Mouse (Mus musculus) myocyte (in vitro differentiated cells): Measurements from ENCODE around the gene Endou. TPM values are rescaled to one million over a fixed set of nuclear protein-coding genes. Genes with fewer than 3 reads are reported as not detected.

Source experiments
- H3K27me3 ChIP-seq: one replicate; pipeline ENCODE4 v1.6.1; 2011; ENCODE audit not compliant: control insufficient read depth, insufficient read depth, insufficient read length
- H3K36me3 ChIP-seq: one replicate; pipeline ENCODE4 v1.6.1; 2011; ENCODE audit not compliant: control insufficient read depth, insufficient read depth
- H3K4me2 ChIP-seq: one replicate; pipeline ENCODE4 v1.6.1; 2011; ENCODE audit warnings: low read depth, control low read depth
- H3K4me3 ChIP-seq: one replicate; pipeline ENCODE4 v1.5.1; 2011; ENCODE audit warnings: mild to moderate bottlenecking, control low read depth, moderate library complexity
- H3K79me2 ChIP-seq: one replicate; pipeline ENCODE4 v1.6.1; 2011; ENCODE audit not compliant: control insufficient read depth, insufficient read depth
- H3ac ChIP-seq: one replicate; pipeline ENCODE4 v1.6.1; 2011; ENCODE audit not compliant: control insufficient read depth, insufficient read length
- CEBPB ChIP-seq: IDR thresholded peaks from 2 replicates; pipeline ENCODE4 v1.6.1; 2011; ENCODE audit warnings: mild to moderate bottlenecking, moderate library complexity; ENCODE audit not compliant: poor library complexity, insufficient read depth, severe bottlenecking
- E2F4 ChIP-seq: IDR thresholded peaks from one replicate; pipeline ENCODE4 v1.6.1; 2011; ENCODE audit warnings: mild to moderate bottlenecking, control low read depth, moderate library complexity; ENCODE audit not compliant: insufficient read depth
- MAX ChIP-seq: IDR thresholded peaks from one replicate; pipeline ENCODE4 v1.6.1; 2011; ENCODE audit warnings: low read depth, mild to moderate bottlenecking, control low read depth
- MYOD1 ChIP-seq, 3 experiments: IDR thresholded peaks; one replicate each; pipeline ENCODE4 v1.6.1; 2011; ENCODE audit warnings: control low read depth in 2 of 3, low read depth in 2 of 3, mild to moderate bottlenecking in 2 of 3, moderate library complexity in 1 of 3; ENCODE audit not compliant: insufficient read length in 2 of 3, control insufficient read depth in 1 of 3
- MYOG ChIP-seq, 3 experiments: IDR thresholded peaks; one replicate each; pipeline ENCODE4 v1.6.1; 2011; ENCODE audit warnings: control low read depth in 2 of 3, low read depth in 2 of 3, mild to moderate bottlenecking in 2 of 3; ENCODE audit not compliant: insufficient read length in 2 of 3, control insufficient read depth in 1 of 3, insufficient read depth in 1 of 3
- POLR2A ChIP-seq: IDR thresholded peaks from one replicate; pipeline ENCODE4 v1.6.1; 2011; ENCODE audit warnings: low read depth, mild to moderate bottlenecking, control low read depth, moderate library complexity; ENCODE audit not compliant: insufficient read length
- POLR2AphosphoS2 ChIP-seq: IDR thresholded peaks from one replicate; pipeline ENCODE4 v1.6.1; 2011; ENCODE audit warnings: low read depth, control low read depth; ENCODE audit not compliant: insufficient read length
- REST ChIP-seq: IDR thresholded peaks from one replicate; pipeline ENCODE4 v1.6.1; 2011; ENCODE audit warnings: mild to moderate bottlenecking, control low read depth, moderate library complexity; ENCODE audit not compliant: insufficient read depth, insufficient read length
- SRF ChIP-seq: IDR thresholded peaks from one replicate; pipeline ENCODE4 v1.6.1; 2011; ENCODE audit warnings: low read depth; ENCODE audit not compliant: control insufficient read depth, insufficient read length
- TCF12 ChIP-seq: IDR thresholded peaks from one replicate; pipeline ENCODE4 v1.6.1; 2011; ENCODE audit warnings: mild to moderate bottlenecking, control low read depth; ENCODE audit not compliant: poor library complexity, insufficient read depth, severe bottlenecking
- TCF3 ChIP-seq: IDR thresholded peaks from one replicate; pipeline ENCODE4 v1.6.1; 2011; ENCODE audit warnings: low read depth, control low read depth; ENCODE audit not compliant: insufficient read length
- USF1 ChIP-seq: IDR thresholded peaks from one replicate; pipeline ENCODE4 v1.6.1; 2011; ENCODE audit warnings: low read depth, mild to moderate bottlenecking, control low read depth, moderate library complexity
- polyA plus RNA-seq: library from polyadenylated mRNA; unstranded; fragments of >200 nt; fragmentation: generic; extraction: Trizol; gene quantifications from one replicate; pipeline ENCODE4 v1.2.1, GENCODE M21; 2012; ENCODE audit warnings: missing spikeins

Endou gene
- 0.01 TPM for polyA plus RNA-seq

DNA sequence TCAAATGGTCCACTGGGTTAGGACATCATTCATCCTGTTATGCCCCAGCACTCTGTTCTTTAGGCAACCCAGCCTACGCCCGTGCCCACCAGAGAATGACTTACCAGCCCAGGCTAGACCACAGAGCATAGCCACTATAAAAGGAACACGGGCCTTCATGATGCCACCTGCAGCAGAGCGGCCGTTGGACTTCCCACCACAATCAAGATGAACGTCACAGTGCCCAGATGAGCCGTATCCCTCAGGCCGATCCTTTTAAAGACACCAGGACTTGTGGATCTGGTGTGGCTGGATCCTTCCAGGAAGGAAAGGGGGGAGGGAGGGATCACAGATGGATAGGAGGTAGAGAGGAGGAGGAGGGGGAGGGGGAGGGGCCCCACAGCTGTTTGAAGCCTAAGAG, at the start of gene Endou:
Gene Endou, minus strand, starts transcription at position 229 of the 400 bp plus-strand sequence.
- H3K4me2 ChIP-seq, result no peak within 1 kb of the TSS
- no peak within 1 kb of the TSS for H3ac ChIP-seq
- H3K36me3 ChIP-seq, result no peaks in the 10 kb centered on the region
- H3K27me3 ChIP-seq, result peaks cover 5% of the 10 kb centered on the region
- TF ChIP-seq TCF12 (no peak), POLR2AphosphoS2 (no peak), CEBPB (no peak), E2F4 (no peak), SRF (no peak), MYOD1 (IDR thresholded peaks at IDR 0.05; ENCODE audit: control insufficient read depth in 1 of 3, insufficient read length in 2 of 3, low read depth in 2 of 3) (no peak), MYOG (IDR thresholded peaks at IDR 0.05; ENCODE audit: control insufficient read depth in 1 of 3, insufficient read depth in 1 of 3, insufficient read length in 2 of 3, low read depth in 2 of 3) (no peak), TCF3 (no peak), POLR2A (no peak), REST (no peak), USF1 (no peak), MAX (no peak)
- H3K79me2 ChIP-seq, result no peaks in the 10 kb centered on the region
- H3K4me3 ChIP-seq, result no peak within 1 kb of the TSS

DNA sequence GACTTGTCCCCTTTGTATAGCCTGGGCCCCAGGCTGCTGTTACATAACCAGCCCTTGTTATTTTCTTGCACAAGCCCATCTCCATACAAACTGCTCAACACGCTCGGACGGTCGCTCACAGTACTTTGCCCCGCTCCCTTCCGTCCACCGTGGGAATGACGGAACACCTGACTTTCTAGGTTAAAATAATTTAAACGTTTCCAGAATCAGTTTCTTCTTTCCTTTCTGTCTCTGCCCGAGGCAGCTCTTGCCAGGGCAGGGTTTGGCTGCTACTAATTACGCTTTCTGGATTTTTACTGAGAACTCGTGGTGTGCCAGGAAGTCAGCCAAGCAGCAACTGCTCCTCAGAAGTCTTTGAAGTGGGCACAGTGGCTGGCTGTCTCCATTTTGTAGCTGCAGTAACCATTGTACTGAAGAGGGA, 49.5 kb upstream of the Endou start:
- Histone ChIP-seq H3K79me2 (no peaks in the 10 kb centered on the region), H3K4me2 (no peak overlapping the region), H3K27me3 (peaks cover 5% of the 10 kb centered on the region), H3K36me3 (no peaks in the 10 kb centered on the region), H3K4me3 (no peak overlapping the region), H3ac (no peak overlapping the region)
- TF ChIP-seq POLR2AphosphoS2 (no peak), POLR2A (no peak), REST (no peak)

DNA sequence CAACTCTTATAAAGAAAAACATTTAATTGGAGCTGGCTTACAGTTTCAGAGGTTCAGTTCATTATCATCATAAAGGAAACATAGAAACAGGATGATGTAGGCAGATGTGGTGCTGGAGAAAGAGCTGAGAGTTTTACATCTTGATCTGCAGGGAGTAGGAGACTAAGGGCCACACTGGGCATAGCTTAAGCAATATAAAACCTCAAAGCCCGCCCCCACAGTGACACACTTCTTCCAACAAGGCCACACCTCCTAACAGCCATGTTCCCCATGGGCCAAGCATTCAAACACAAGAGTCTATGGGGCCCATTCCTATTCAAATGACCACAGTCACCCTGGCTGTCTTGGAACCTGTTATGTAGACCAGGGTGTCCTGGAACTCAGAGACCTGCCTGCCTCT, 48.4 kb upstream of the Endou start:
- Histone ChIP-seq H3K4me2 (no peak overlapping the region), H3K4me3 (no peak overlapping the region), H3K27me3 (peaks cover 5% of the 10 kb centered on the region), H3K36me3 (no peaks in the 10 kb centered on the region), H3ac (no peak overlapping the region), H3K79me2 (no peaks in the 10 kb centered on the region)
- TF ChIP-seq CEBPB (no peak), POLR2AphosphoS2 (no peak), REST (no peak), E2F4 (no peak), MYOG (IDR thresholded peaks at IDR 0.05; ENCODE audit: control insufficient read depth in 1 of 3, insufficient read depth in 1 of 3, insufficient read length in 2 of 3, low read depth in 2 of 3) (no peak), MYOD1 (IDR thresholded peaks at IDR 0.05; ENCODE audit: control insufficient read depth in 1 of 3, insufficient read length in 2 of 3, low read depth in 2 of 3) (no peak), TCF12 (no peak), USF1 (no peak), POLR2A (no peak), SRF (no peak), TCF3 (no peak), MAX (no peak)

DNA sequence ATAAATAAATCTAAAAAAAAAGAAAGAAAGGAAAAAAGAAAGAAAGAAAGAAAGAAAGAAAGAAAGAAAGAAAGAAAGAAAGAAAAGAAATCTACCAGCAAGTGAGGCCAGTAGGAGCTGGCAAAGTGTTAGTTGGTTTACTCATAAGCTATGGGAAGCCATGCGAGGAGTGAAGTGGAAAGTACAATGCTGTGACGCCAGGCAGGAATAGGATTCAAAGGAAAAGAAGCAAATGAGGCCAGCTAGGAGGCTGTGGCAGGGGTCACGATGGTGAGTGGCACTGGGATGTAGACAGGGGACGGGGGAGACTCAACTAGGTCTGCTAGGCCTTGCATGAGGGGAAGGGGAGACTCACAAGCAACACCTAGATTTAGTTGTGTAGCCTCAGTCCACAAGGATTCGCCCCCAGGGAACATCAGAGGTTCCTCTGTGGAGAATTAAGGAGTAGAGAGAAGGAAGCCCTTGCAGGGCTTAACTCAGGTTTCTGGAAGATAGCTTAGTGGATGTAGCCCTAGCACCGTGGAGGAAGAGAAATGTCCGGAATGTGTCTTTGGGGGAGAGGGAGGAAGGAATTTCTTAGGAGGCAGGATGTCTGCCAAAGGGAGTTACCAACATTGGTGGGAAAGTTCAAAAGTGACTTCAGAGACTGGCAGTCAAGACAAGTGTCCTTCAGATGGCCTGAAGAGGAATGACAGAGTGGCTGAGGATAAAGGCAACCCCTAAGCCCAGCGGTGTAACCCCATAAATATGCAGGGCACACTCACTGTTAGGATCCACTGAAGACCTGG, 47.4 kb upstream of the Endou start, which contains the start of gene Slc48a1:
Gene Slc48a1, plus strand, starts transcription at position 210 of the 788 bp plus-strand sequence.
- TF ChIP-seq USF1 (no peak), POLR2AphosphoS2 (no peak), REST (no peak)
- Histone ChIP-seq H3K36me3 (no peaks in the 10 kb centered on the region), H3ac (no peak within 1 kb of the TSS), H3K4me2 (no peak within 1 kb of the TSS), H3K27me3 (peaks cover 5% of the 10 kb centered on the region), H3K79me2 (no peaks in the 10 kb centered on the region), H3K4me3 (no peak within 1 kb of the TSS)

DNA sequence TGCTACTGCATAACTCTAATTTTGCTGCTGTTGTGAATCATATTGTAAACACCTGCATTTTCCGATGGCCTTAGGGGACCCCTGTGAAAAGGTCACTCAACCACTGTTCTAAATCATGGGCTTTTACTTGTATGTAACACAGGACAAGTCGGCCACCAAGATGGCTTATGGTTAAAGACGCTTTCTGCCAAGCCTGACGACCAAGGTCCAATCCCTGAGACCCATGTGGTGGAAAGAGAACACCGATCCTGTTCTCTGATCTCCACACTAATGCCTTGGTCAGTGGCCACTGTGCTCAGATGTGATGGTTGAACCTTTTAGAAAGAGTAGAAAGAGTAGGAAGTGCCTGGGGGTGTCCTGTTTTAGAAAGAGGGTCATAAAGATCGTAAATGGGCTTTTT, 45.8 kb upstream of the Endou start:
- peaks cover 5% of the 10 kb centered on the region for H3K27me3 ChIP-seq

More for the DNA sequence above, 45.8 kb upstream of the Endou start:
- H3K79me2 ChIP-seq, result no peaks in the 10 kb centered on the region
- H3K4me2 ChIP-seq, result no peak overlapping the region
- H3ac ChIP-seq, result no peak overlapping the region
- H3K4me3 ChIP-seq, result no peak overlapping the region
- H3K36me3 ChIP-seq, result no peaks in the 10 kb centered on the region
- TF ChIP-seq TCF3 (no peak), MYOD1 (IDR thresholded peaks at IDR 0.05; ENCODE audit: control insufficient read depth in 1 of 3, insufficient read length in 2 of 3, low read depth in 2 of 3) (no peak)
